Comparison of ENCODE assay signal across 8 mouse cellular contexts in the genomic region with DNA sequence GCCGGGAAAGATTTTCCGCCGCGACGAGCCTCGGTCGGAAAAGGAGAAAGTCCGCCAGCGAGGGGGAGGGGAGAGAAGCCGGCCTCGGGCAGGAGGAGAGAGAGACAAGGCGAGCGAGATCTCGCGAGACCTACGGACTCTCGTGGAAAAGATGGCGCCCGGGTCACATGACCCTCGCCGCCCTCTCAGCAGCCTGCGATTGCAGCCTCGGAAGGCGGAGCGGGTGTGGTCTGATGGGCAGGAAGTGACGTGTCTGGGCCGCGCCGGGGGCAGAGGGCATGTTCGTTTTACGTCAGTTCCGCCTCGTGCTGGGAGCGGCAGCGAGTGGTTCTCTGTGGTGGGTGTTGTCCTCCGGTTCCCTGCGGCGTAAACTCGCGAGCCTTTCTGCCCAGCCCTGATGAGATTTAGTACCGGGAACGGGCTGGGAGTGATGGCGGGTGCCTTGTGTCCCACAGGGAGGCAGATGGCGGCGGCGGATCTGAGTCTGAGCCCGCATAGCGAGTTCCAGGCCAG. TPM values are rescaled to one million over a fixed set of nuclear protein-coding genes. Genes with fewer than 3 reads are reported as not detected.
DNase-seq lines count a peak whose midpoint lies in the region; ATAC-seq lines count a peak whose summit lies in the region.

TSS of gene Smndc1 (minus strand) at position 84 of the 513 bp plus-strand sequence.

- H3K4me1 ChIP-seq in lung, embryonic 16.5 days (replicated peaks; ENCODE audit: control insufficient read depth, insufficient read depth, low read length) = peaks cover 14% of the 10 kb centered on the region

- WGBS in lung, embryonic 16.5 days = under 1% methylated on average over 48 of the region's 48 CpGs

- no peaks in the 10 kb centered on the region for H3K27me3 ChIP-seq in lung, embryonic 16.5 days (ENCODE audit: control insufficient read depth, insufficient read depth, low read depth, low read length)

- peak; percentile 94 to 96 for ATAC-seq in hematopoietic stem cell, adult 5-6 weeks (replicated peaks in 1 of 2; ENCODE audit: insufficient read depth in 1 of 2, low FRiP score in 2 of 2, low TSS enrichment in 1 of 2, low read depth in 1 of 2, poor library complexity in 2 of 2, severe bottlenecking in 2 of 2)
- peak; percentile 98 for ATAC-seq in lung, embryonic 16.5 days (ENCODE audit: low read depth)

- peak within 1 kb of the TSS; percentile 98 for H3K27ac ChIP-seq in lung, embryonic 16.5 days (ENCODE audit: low read length)

- H3K36me3 ChIP-seq in lung, embryonic 16.5 days (ENCODE audit: control insufficient read depth, insufficient read depth, low read length) = peaks cover 17% of the 10 kb centered on the region

- H3K9me3 ChIP-seq in lung, embryonic 16.5 days (ENCODE audit: control insufficient read depth, low read length) = no peaks in the 10 kb centered on the region

- H3K4me3 ChIP-seq in lung, embryonic 16.5 days (ENCODE audit: low read length) = peak within 1 kb of the TSS; percentile 84

- H3K9ac ChIP-seq in lung, embryonic 16.5 days (ENCODE audit: low read length) = peak within 1 kb of the TSS; percentile 95

- peak; percentile 99 for DNase-seq in MEL-GATA-1-ER (ENCODE audit: extremely low read depth, low read depth)
- peak; percentile 98 for DNase-seq in cerebellum, adult 8-10 months
- DNase-seq in forelimb bud, embryonic 11.5 days (ENCODE audit: low read depth, low spot score) = peak; percentile 100
- peak; percentile 91 for DNase-seq in layer of hippocampus, adult 9-10 months (ENCODE audit: low spot score)
- peak; percentile 86 for DNase-seq in ovary, postnatal 10 days (ENCODE audit: low spot score)
- peak; percentile 99 for DNase-seq in thymus, postnatal 10 days (ENCODE audit: low spot score in 2 of 2)

- H3K4me2 ChIP-seq in lung, embryonic 16.5 days (ENCODE audit: low read depth, low read length) = peak within 1 kb of the TSS; percentile 91

RNA-seq across cellular contexts. Expression of gene Smndc1, which starts in this region (rescaled TPM):
- 42.6 and 43.6 TPM in 2 replicates for total RNA-seq in hematopoietic stem cell, adult 5-6 weeks (2017)
- polyA plus RNA-seq in lung, embryonic 16.5 days (2015; fragmentation: Nextera tagmentation; extraction: Ambion mirVana) = 35.5 and 42.3 TPM in 2 replicates

Comparison
In these comparisons a context has a peak if more than half of its experiments do, and no peak if none do; other contexts are left out.
1. Peak in every context shown above with its lines: DNase-seq, ATAC-seq, H3K4me3 ChIP-seq and H3K27ac ChIP-seq.